Mouse (Mus musculus) embryo, embryonic 10.5 days (tissue): ENCODE measurements around the gene Rfxank.

Source experiments
- DNase-seq: peaks from one replicate; pipeline ENCODE4 v3.0.0-alpha.2; 2015; ENCODE audit warnings: low spot score

The Rfxank gene

GRCm38 (mm10) chr8:70147678-70148607 lies 9.0 kb upstream of the Rfxank start:
- DNase-seq = no peak

GRCm38 (mm10) chr8:70139981-70140380 lies 1.0 kb upstream of the Rfxank start:
- no peak for DNase-seq

GRCm38 (mm10) chr8:70137890-70138289 lies 1.1 kb downstream of the Rfxank start:
- DNase-seq = no peak

- no peak for DNase-seq
Observed at GRCm38 (mm10) chr8:70136591-70136990, 2.4 kb downstream of the Rfxank start.

GRCm38 (mm10) chr8:70134931-70135330 lies 4.0 kb downstream of the Rfxank start:
- DNase-seq = no peak

DNA sequence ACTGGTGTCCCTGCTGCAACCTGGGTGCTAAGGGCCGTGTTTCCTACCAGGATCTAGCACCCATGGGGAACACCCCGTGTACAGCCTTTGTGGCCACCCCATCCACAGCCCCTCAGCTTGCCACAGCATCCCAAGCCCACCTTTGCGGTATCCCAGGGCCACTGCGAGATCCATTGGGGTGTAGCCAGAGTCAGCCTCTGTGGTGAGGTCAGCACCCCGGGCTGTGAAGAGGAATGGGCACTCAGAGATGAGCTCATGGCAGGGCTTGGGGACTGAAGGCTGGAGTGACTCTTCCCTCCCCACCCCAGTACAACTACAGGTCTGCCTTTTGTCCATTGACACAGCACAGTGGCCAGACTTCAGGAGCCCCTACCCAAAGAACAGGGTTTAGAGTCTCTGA lies 4.9 kb downstream of the Rfxank start:
- DNase-seq = no peak

GRCm38 (mm10) chr8:70131166-70131883 lies 7.6 kb downstream of the Rfxank start, which contains the start of gene Nr2c2ap:
Nr2c2ap (plus strand) TSS chr8:70131333.
- peak; percentile 93 for DNase-seq

DNA sequence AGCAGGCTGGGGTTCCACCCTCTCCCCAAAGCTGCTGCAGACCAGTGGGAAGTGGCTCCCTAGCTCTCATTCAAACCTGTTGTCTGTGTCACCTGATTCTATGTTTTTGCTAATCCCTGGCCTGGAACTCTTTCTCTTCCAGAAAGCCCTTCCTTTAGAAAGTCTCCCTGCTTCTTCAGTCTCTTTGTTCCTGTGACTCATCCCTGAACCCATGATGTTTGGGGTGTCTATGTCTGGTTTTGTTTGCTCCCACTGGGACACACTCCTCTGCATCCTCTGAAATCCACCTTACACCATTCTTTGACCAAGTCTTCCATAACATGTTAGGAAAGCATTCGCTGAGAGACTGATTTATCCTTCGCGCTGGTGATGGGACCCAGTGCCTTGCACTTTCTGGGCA lies 8.9 kb downstream of the Rfxank start:
- no peak for DNase-seq

DNA sequence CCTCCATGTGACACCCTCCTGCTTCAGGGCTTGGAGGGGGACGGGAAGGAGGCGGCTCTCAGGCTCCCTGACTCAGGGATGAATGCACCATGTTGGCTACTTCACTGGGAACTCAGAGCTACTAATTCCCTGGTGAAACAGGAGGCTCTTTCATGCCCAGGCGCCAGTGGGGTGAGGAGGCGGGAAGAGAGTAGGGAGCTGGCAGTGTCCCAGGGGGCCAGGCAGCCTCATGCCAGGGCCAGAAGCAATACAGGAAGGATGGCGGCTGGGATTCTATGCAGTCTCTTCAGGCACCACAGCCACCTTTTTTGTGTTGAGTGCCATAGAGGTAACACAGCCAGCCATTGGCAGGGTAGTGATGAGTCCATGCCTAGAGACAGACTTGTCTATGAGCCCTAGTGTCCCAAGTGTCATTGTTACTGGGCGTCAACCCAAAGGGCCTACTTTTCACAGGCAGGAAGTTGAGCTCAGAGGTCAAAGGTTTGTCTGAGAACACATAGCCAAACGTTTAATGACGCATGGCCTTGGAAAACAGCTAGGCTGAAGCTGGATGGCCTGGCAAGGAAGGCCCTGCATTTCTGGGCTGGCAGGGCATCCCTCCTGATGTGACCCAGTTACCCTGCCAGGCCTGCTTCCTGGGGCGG lies 9.5 kb downstream of the Rfxank start:
- no peak for DNase-seq

DNA sequence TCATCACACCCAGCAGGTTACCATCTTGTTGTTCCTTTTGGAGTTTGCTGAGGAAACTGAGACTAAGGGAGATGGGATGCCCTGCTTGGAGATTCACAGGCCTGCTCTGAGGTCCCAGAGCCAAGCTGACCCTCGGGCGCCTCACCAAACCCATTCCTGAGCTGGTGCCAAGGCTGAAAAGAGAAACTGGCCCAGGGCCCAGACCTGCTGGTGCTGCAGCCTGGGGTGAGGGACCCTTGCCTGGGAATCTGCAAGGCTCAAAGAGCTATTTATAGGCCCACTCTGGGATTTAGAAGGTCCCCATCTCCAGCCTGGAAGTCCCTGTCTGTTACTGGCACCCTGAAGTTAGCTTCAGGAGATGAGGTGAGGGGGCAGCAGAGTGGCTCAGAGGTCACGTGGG lies 10.5 kb downstream of the Rfxank start:
- no peak for DNase-seq

GRCm38 (mm10) chr8:70124992-70125391 lies 14.0 kb downstream of the Rfxank start:
- DNase-seq = no peak

DNA sequence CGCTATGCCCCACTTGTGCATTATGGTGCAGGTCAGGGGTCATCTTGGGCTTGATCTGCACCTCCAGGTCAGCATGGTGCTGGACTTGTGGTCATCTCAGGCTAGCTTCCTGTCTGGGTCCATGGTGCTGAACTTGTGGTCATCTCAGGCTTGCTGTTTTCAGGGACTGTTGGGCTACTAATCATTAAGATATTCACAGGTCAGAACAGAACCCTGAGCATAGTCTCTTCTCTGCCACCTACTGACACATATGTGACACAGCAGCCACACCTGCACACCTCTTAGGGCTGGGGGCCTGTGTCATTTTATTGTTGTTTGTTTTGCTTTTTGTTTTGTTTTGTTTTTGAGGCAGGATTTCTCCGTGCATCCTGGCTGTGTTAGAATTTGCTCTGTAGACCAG lies 16.1 kb downstream of the Rfxank start:
- DNase-seq = no peak

DNA sequence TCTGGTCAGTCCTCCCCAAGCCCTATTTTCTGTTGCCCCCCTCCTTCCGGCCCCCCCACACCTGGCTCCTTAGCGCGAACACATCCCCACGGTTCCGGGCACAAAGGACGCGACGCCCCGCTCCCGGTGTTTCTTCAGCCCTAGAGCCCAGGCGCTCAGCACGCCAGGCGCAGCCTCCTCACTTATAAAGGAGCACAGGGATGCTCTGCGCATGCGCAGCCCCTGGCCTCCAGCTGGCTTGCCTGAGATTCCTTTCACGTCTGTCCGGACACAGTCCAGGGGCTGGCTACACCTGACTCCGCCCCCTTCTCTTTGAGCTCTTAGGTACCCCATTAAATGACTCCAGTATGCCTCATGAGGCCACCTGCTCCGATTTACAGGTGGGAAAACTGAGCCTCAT lies 18.3 kb downstream of the Rfxank start, which contains the start of gene Ncan:
TSS of gene Ncan (minus strand) at position 207 of the 400 bp plus-strand sequence.
- DNase-seq = peak; percentile 89

DNA sequence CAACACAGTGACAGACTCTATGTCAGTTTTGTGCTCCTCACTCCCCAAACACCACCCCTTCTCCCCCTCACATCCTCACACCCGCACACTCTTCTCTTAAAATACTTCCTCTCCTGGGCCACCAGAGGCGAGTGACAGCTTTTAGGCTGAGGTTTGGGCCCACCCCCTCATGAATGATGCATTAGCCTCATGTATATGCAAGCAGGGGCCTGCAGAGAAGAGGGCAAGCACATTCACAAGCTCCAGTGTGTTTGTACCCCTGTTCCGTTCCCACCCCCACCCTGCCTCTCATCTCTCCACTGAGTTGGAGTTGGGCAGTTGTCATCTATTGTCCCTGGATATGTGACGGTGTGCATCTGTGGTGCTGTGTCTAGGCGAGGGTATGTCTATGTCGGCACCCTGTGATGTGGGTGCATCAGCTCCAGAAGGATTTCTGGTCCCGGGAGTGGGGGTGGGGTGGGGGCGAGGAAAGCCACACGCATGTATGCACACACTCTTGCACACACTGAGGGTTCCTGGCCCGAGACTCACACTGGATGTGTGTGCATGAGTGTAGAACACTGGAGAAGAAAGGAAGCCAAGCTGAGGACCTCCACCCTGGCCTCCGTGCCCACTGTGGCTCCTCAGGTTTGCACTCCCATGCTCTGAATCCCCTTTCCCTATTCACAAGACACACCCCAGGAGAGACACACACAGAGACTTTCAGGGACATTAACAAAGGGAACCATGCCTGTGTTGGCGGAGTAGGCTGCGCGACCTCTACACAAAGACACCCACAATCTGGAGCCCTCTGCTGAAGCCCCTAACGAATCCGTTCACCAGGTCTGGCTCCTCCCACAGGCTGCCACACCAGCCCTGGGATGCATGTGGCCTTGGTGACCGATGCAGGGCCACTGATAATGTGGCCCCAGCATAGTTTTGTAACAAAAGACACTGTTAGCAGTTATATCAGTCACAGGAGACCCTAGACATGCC lies 19.9 kb downstream of the Rfxank start:
- DNase-seq = peak; percentile 71

DNA sequence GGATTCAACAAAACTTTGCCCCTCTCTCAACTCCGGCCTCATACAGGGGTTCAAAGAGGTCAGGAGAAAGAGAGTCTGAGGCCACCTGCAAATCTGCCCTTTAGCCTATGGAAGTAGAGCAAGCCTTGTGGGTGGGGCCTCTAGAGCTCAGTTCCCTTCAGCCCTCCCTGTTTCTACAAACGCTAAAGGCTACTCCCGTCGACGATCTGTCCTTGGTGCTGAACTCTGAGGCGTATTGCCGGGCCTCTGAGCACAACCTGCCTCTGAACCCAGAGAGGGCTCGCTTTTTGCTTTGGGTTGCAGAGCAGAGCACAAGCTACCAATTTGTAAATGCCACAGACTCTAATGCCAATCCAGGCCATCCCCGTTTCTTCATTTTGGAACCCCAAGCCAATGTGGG lies 21.3 kb downstream of the Rfxank start:
- peak; percentile 78 for DNase-seq

GRCm38 (mm10) chr8:70114892-70115291 lies 24.1 kb downstream of the Rfxank start:
- DNase-seq = no peak

- no peak for DNase-seq
Observed at GRCm38 (mm10) chr8:70114488-70114887, 24.5 kb downstream of the Rfxank start.

DNA sequence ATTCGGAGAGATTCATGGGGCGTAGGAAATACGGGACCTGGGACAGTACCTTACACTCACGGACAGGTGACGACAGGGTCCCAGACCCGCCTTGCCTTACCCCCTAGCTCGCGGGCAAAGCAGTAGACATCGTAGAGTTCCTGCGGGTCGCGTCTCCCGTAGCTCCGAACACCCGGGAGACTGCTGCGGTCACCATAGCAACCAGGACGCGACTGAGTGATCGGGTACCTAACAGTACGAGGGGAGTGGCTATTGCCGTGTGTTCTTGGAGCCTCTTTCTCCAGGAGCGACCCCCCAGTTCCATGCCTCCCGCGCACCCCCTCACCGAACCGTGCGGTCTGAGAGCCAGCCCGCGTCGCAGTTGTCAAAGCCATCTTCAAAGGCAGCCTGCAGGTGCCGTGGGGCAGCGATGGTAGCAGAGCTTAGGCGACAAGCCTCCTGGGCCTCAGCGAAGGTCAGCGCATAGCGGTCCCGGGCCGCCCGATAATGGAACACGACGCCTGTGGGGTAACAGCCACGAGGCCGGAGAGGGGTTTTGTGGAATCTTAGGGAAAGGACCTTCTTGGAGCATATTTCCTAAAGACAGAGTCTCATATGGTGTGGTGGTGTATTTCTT lies 26.4 kb downstream of the Rfxank start:
- DNase-seq = peak; percentile 39

DNA sequence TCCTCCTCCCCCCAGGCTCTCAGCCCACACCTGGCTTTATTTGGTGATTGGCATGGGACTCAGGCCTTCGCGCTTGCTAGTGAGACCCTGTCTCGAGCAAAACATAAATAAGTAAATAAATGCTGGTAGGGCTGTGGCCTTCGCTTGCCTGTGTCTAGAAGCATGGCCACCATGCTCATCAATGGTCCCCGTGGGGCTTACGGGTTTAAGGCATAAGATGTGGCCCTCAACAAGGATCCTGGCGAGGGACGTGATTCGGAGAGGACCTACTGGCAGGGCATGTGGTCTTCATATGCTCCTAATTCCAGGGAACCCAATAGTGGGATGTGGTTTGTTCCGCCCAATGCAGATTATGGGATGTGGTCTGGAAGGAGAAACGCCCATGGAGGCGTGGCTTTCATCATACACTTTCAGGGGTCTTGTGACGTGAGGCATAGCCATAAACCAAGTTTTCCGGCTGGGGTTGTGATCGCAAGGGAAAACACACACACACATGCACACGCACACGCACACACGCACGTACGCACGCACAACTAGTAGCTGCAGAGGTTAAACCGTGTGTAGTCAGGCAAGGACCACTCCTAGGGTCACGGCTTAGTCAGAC lies 27.7 kb downstream of the Rfxank start:
- DNase-seq = no peak

GRCm38 (mm10) chr8:70110451-70110850 lies 28.5 kb downstream of the Rfxank start:
- no peak for DNase-seq
